Mouse (Mus musculus) lung, embryonic 15.5 days (tissue): ENCODE measurements around the gene Gfpt2. TPM values are rescaled to one million over a fixed set of nuclear protein-coding genes. Genes with fewer than 3 reads are reported as not detected.

Experiments used
- ATAC-seq: fragments of 200-750 bp; cut with Nextera tagmentation; 2 replicates; pipeline ENCODE4 v1.8.0; 2017; ENCODE audit warnings: moderate number of reproducible peaks, borderline replicate concordance; ENCODE audit not compliant: low FRiP score, low TSS enrichment; ENCODE audit errors: extremely low read depth
- H3K27ac ChIP-seq: fragments of 300-500 bp; sonication (generic); 2 replicates; pipeline ENCODE4 v1.5.1; 2015; ENCODE audit warnings: moderate library complexity, mild to moderate bottlenecking, inconsistent platforms
- H3K27me3 ChIP-seq: fragments of 300-500 bp; sonication (generic); 2 replicates; pipeline ENCODE4 v1.6.1; 2015; ENCODE audit warnings: inconsistent platforms
- H3K36me3 ChIP-seq: fragments of 300-500 bp; sonication (generic); 2 replicates; pipeline ENCODE4 v1.6.1; 2015; ENCODE audit warnings: inconsistent platforms
- H3K4me1 ChIP-seq: fragments of 300-500 bp; sonication (generic); 2 replicates; pipeline ENCODE4 v1.6.1; 2015; ENCODE audit warnings: inconsistent platforms
- H3K4me2 ChIP-seq: fragments of 300-500 bp; sonication (generic); 2 replicates; pipeline ENCODE4 v1.6.1; 2015; ENCODE audit warnings: inconsistent platforms, mild to moderate bottlenecking, moderate library complexity
- H3K4me3 ChIP-seq: fragments of 300-500 bp; sonication (generic); 2 replicates; pipeline ENCODE4 v1.5.1; 2015; ENCODE audit warnings: mild to moderate bottlenecking, inconsistent platforms
- H3K9ac ChIP-seq: fragments of 300-500 bp; sonication (generic); 2 replicates; pipeline ENCODE4 v1.6.1; 2015; ENCODE audit warnings: inconsistent platforms
- H3K9me3 ChIP-seq: fragments of 300-500 bp; sonication (generic); 2 replicates; pipeline ENCODE4 v1.6.1; 2016; ENCODE audit warnings: inconsistent platforms
- WGBS: fragments of 180-500 bp; shearing (Covaris S2); methylation state at CpG from one replicate; pipeline ENCODE4 v1.1.7; 2015; 5-methylcytosine and 5-hydroxymethylcytosine counted together
- polyA plus RNA-seq: library from polyadenylated mRNA; unstranded; fragments of >200 nt; fragmentation: Nextera tagmentation; extraction: Ambion mirVana; gene quantifications from 2 replicates; pipeline ENCODE4 v1.2.1, GENCODE M21; 2015

Gfpt2 gene
- polyA plus RNA-seq, 1 experiment from 2014 or later: 10.6 TPM

GRCm38 (mm10) chr11:49822337-49822736, 28.4 kb downstream of the Gfpt2 start:
- ATAC-seq: no peak
- Histone ChIP-seq H3K4me3 (no peak overlapping the region), H3K9me3 (no peaks in the 10 kb centered on the region), H3K36me3 (no peaks in the 10 kb centered on the region), H3K27ac (no peak overlapping the region), H3K27me3 (no peaks in the 10 kb centered on the region), H3K4me1 (no peaks in the 10 kb centered on the region), H3K4me2 (no peak overlapping the region), H3K9ac (no peak overlapping the region)
- 88% methylated on average over 2 of the region's 2 CpGs for WGBS

- no peak overlapping the region for H3K9ac ChIP-seq
- H3K4me1 ChIP-seq: peaks cover 13% of the 10 kb centered on the region
- H3K36me3 ChIP-seq: no peaks in the 10 kb centered on the region
- H3K4me2 ChIP-seq: no peak overlapping the region
- no peak overlapping the region for H3K27ac ChIP-seq
- no peaks in the 10 kb centered on the region for H3K9me3 ChIP-seq
- H3K27me3 ChIP-seq: no peaks in the 10 kb centered on the region
- H3K4me3 ChIP-seq: no peak overlapping the region
- WGBS: 47% methylated on average over 2 of the region's 2 CpGs
- no peak for ATAC-seq
Measured at GRCm38 (mm10) chr11:49824896-49825295, 30.9 kb downstream of the Gfpt2 start.

GRCm38 (mm10) chr11:49827243-49827642, 33.3 kb downstream of the Gfpt2 start:
- no peak overlapping the region for H3K9ac ChIP-seq
- H3K27me3 ChIP-seq: no peaks in the 10 kb centered on the region
- H3K4me1 ChIP-seq: peaks cover 16% of the 10 kb centered on the region
- no peak overlapping the region for H3K4me3 ChIP-seq
- ATAC-seq: no peak
- H3K4me2 ChIP-seq: no peak overlapping the region
- WGBS: 35% methylated on average over 6 of the region's 6 CpGs
- H3K36me3 ChIP-seq: no peaks in the 10 kb centered on the region
- H3K9me3 ChIP-seq: no peaks in the 10 kb centered on the region
- no peak overlapping the region for H3K27ac ChIP-seq

GRCm38 (mm10) chr11:49829176-49829745, 35.3 kb downstream of the Gfpt2 start:
- H3K27ac ChIP-seq: peak overlapping the region; percentile 78
- 0 out of 2 replicates have a peak, but pooled peaks cover 4% of the 10 kb centered on the region for H3K36me3 ChIP-seq
- no peak overlapping the region for H3K9ac ChIP-seq
- no peaks in the 10 kb centered on the region for H3K27me3 ChIP-seq
- H3K4me1 ChIP-seq: peaks cover 16% of the 10 kb centered on the region
- H3K9me3 ChIP-seq: no peaks in the 10 kb centered on the region
- H3K4me2 ChIP-seq: no peak overlapping the region
- 31% methylated on average over 7 of the region's 7 CpGs for WGBS
- no peak overlapping the region for H3K4me3 ChIP-seq
- peak; percentile 65; the same call in 1 of the 2 replicates for ATAC-seq

- H3K36me3 ChIP-seq: peaks cover 11% of the 10 kb centered on the region
- H3K27me3 ChIP-seq: no peaks in the 10 kb centered on the region
- no peak for ATAC-seq
- no peak overlapping the region for H3K27ac ChIP-seq
- H3K4me3 ChIP-seq: no peak overlapping the region
- H3K9me3 ChIP-seq: no peaks in the 10 kb centered on the region
- H3K4me1 ChIP-seq: peaks cover 16% of the 10 kb centered on the region
- no peak overlapping the region for H3K4me2 ChIP-seq
- 88% methylated on average over 12 of the region's 12 CpGs for WGBS
- H3K9ac ChIP-seq: no peak overlapping the region
Measured at GRCm38 (mm10) chr11:49831980-49832379, 38.0 kb downstream of the Gfpt2 start.

GRCm38 (mm10) chr11:49832962-49833361, 39.0 kb downstream of the Gfpt2 start:
- Histone ChIP-seq H3K27ac (no peak overlapping the region), H3K4me2 (no peak overlapping the region), H3K27me3 (no peaks in the 10 kb centered on the region), H3K9me3 (no peaks in the 10 kb centered on the region), H3K4me1 (peaks cover 16% of the 10 kb centered on the region), H3K36me3 (peaks cover 11% of the 10 kb centered on the region), H3K4me3 (no peak overlapping the region), H3K9ac (no peak overlapping the region)
- ATAC-seq: no peak
- WGBS: 81% methylated on average over 5 of the region's 5 CpGs

- H3K9me3 ChIP-seq: no peaks in the 10 kb centered on the region
- no peak overlapping the region for H3K4me3 ChIP-seq
- H3K9ac ChIP-seq: no peak overlapping the region
- peaks cover 11% of the 10 kb centered on the region for H3K36me3 ChIP-seq
- no peak overlapping the region for H3K27ac ChIP-seq
- WGBS: 88% methylated on average over 6 of the region's 6 CpGs
- no peak for ATAC-seq
- H3K27me3 ChIP-seq: no peaks in the 10 kb centered on the region
- peaks cover 9% of the 10 kb centered on the region for H3K4me1 ChIP-seq
- no peak overlapping the region for H3K4me2 ChIP-seq
Measured at GRCm38 (mm10) chr11:49834248-49834647, 40.3 kb downstream of the Gfpt2 start.

GRCm38 (mm10) chr11:49835257-49835956, 41.4 kb downstream of the Gfpt2 start:
- no peaks in the 10 kb centered on the region for H3K9me3 ChIP-seq
- no peak overlapping the region for H3K4me3 ChIP-seq
- H3K4me1 ChIP-seq: no peaks in the 10 kb centered on the region; the same call in 1 of the 2 replicates
- no peak overlapping the region for H3K4me2 ChIP-seq
- H3K27me3 ChIP-seq: no peaks in the 10 kb centered on the region
- H3K9ac ChIP-seq: no peak overlapping the region
- H3K27ac ChIP-seq: no peak overlapping the region
- H3K36me3 ChIP-seq: peaks cover 11% of the 10 kb centered on the region
- 86% methylated on average over 11 of the region's 11 CpGs for WGBS
- ATAC-seq: no peak

- no peak for ATAC-seq
- H3K4me3 ChIP-seq: no peak overlapping the region
Measured at GRCm38 (mm10) chr11:49837717-49838407, 43.9 kb downstream of the Gfpt2 start.

GRCm38 (mm10) chr11:49840666-49841065, 46.7 kb downstream of the Gfpt2 start:
- Histone ChIP-seq H3K27ac (no peak overlapping the region), H3K4me1 (peaks cover under 1% of the 10 kb centered on the region; the same call in 1 of the 2 replicates), H3K9me3 (no peaks in the 10 kb centered on the region), H3K36me3 (no peaks in the 10 kb centered on the region), H3K4me2 (no peak overlapping the region), H3K4me3 (no peak overlapping the region), H3K27me3 (no peaks in the 10 kb centered on the region), H3K9ac (no peak overlapping the region)
- WGBS: 55% methylated on average over 1 of the region's 1 CpGs
- no peak for ATAC-seq

More at GRCm38 (mm10) chr11:49837717-49838407, 43.9 kb downstream of the Gfpt2 start:
- Histone ChIP-seq H3K9ac (no peak overlapping the region), H3K27ac (no peak overlapping the region), H3K4me2 (no peak overlapping the region), H3K36me3 (peaks cover 9% of the 10 kb centered on the region), H3K4me1 (no peaks in the 10 kb centered on the region; the same call in 1 of the 2 replicates), H3K27me3 (no peaks in the 10 kb centered on the region), H3K9me3 (no peaks in the 10 kb centered on the region)
- WGBS: 59% methylated on average over 13 of the region's 13 CpGs

- Histone ChIP-seq H3K27me3 (no peaks in the 10 kb centered on the region), H3K4me2 (no peak overlapping the region), H3K27ac (no peak overlapping the region), H3K4me3 (no peak overlapping the region), H3K9ac (no peak overlapping the region), H3K36me3 (no peaks in the 10 kb centered on the region), H3K9me3 (no peaks in the 10 kb centered on the region), H3K4me1 (peaks cover 7% of the 10 kb centered on the region)
- 83% methylated on average over 1 of the region's 1 CpGs for WGBS
- ATAC-seq: no peak
Measured at GRCm38 (mm10) chr11:49841886-49842285, 47.9 kb downstream of the Gfpt2 start.

GRCm38 (mm10) chr11:49842718-49843117, 48.7 kb downstream of the Gfpt2 start:
- Histone ChIP-seq H3K4me1 (peaks cover 11% of the 10 kb centered on the region), H3K36me3 (no peaks in the 10 kb centered on the region), H3K27me3 (no peaks in the 10 kb centered on the region), H3K4me2 (no peak overlapping the region), H3K27ac (no peak overlapping the region), H3K9ac (no peak overlapping the region), H3K4me3 (no peak overlapping the region), H3K9me3 (no peaks in the 10 kb centered on the region)
- 32% methylated on average over 3 of the region's 3 CpGs for whole genome bisulfite sequencing
- no peak for ATAC-seq
